Mouse (Mus musculus) activated CD4-positive, CD25-positive, alpha-beta regulatory T cell, adult 9 weeks (primary cell): ENCODE measurements around the gene Ttll7. TPM values are rescaled to one million over a fixed set of nuclear protein-coding genes. Genes with fewer than 3 reads are reported as not detected.

Source experiments
- polyA plus RNA-seq: library from polyadenylated mRNA; unstranded; fragments of 100-300 nt; shearing (Covaris generic); gene quantifications from one replicate; pipeline ENCODE4 v1.2.1, GENCODE M21; 2017

Gene Ttll7
- polyA plus RNA-seq: not detected

DNA sequence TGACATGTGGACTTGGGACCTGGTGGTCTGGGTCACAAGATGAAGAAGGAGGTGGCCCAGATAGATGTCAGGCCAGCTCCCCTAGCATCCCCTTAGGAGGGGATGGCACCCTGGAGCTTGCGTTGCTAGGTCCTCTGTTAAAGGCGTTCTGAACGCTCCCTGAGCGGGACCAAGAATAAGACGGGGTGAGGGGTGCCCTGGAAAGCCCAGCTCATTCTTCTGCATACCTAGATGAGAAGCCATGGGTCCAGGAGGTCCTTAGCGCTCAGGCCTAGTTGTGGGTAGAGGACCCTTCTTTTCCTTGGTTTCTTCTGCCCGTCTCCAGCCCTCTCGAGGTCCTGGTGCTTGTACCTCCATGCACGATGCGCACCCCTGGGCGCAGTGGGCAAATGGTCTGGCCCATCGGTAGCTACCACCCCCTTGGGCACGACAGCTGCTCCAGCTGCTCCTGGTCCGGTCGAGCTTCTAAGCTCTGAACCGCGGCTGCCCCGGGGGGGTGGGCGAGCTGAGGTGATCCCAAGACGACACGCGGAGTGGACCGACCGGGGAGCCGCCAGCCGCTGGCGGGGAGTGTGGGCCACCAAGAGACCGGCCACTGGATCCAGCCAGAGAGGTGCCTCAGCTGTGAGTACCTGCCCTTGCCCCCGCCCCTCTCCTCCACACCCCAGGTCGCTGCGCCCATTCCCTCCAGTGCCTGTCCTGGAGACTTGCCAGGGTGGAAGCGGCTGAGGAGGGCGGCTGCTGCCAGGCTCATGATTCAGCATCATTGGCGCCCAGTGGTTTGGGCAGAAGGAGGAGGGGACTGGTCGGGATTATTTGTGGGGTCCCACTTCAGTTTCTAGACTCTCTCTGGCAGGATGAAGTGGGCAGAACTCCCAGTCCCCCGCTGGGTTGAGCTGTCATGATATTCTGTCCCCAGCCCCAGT is at the start of gene Ttll7:
TSS of gene Ttll7 (plus strand) at position 402 of the 926 bp plus-strand sequence.

DNA sequence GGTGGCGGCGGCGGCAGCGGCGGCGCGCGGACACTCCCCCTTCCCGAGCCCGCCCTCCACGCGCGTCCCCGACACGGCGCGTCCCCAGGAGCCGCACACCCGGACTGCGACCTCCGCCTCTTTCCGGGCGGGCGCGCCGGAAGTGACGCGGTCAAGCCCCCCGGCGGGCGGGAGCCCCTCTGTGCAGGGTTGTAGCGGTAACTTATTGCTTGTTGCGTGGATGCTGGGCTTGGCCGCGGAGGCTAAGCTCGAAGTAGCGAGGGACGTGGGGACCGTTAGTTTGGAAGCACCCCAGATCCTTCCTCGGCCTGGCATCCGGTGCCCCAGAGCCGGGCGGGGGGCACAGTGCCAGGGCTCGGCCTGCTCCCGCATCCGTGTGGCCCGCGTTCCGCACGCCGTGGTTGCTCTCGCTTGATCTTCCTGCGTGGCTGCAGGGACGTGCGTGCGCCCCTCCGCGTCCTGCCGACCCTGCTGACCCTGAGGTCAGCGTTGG is 39.2 kb upstream of the Ttll7 start, which contains the start of gene Prkacb:
TSS of gene Prkacb (minus strand) at position 90 of the 493 bp plus-strand sequence.

Other genes starting within 250 kb of the Ttll7 start
- not detected for gene Dnase2b, start 236.8 kb upstream of the Ttll7 start, polyA plus RNA-seq
- not detected for gene 4930503B20Rik, start 201.1 kb upstream of the Ttll7 start, polyA plus RNA-seq
- gene Samd13, start 166.8 kb upstream of the Ttll7 start, polyA plus RNA-seq: not detected
- gene Prkacb, start 39.4 kb upstream of the Ttll7 start, polyA plus RNA-seq: 168 TPM